Mouse (Mus musculus): Measurements from ENCODE around the gene Syf2. TPM values are rescaled to one million over a fixed set of nuclear protein-coding genes. Genes with fewer than 3 reads are reported as not detected.

The Syf2 gene
- polyA plus RNA-seq, 1 experiment from 2014 or later, result 68.1 TPM

- H3K9ac ChIP-seq (ENCODE audit: low read length), result no peak overlapping the region
- WGBS, result 96% methylated on average over 4 of the region's 4 CpGs
- ATAC-seq (no peak), DNase-seq (ENCODE audit: low spot score) (no peak)
- H3K27me3 ChIP-seq (replicated peaks; ENCODE audit: control insufficient read depth, insufficient read depth, low read length), result no peaks in the 10 kb centered on the region
- no peak overlapping the region for H3K4me2 ChIP-seq (ENCODE audit: low read length)
- H3K4me1 ChIP-seq (ENCODE audit: control insufficient read depth, insufficient read depth, low read length), result peaks cover 22% of the 10 kb centered on the region
- H3K9me3 ChIP-seq (replicated peaks; ENCODE audit: control insufficient read depth, low read length), result no peaks in the 10 kb centered on the region
- H3K36me3 ChIP-seq (ENCODE audit: control insufficient read depth, insufficient read depth, low read length), result peaks cover 20% of the 10 kb centered on the region
- H3K4me3 ChIP-seq (ENCODE audit: low read depth, low read length), result no peak overlapping the region
- H3K27ac ChIP-seq (ENCODE audit: low read depth, low read length), result no peak overlapping the region
Observed at GRCm38 (mm10) chr4:134921703-134922102, 9.0 kb upstream of the Syf2 start.

- ATAC-seq, result peak; percentile 3; the same call in 1 of the 2 replicates
- 60% methylated on average over 10 of the region's 10 CpGs for WGBS
- no peak for DNase-seq (ENCODE audit: low spot score)
Observed at GRCm38 (mm10) chr4:134922111-134922924, 8.4 kb upstream of the Syf2 start.

GRCm38 (mm10) chr4:134922925-134923244, 7.8 kb upstream of the Syf2 start:
- ATAC-seq (peak; percentile 66), DNase-seq (ENCODE audit: low spot score) (peak; percentile 65)
- Histone ChIP-seq H3K9ac (ENCODE audit: low read length) (peak overlapping the region; percentile 73), H3K9me3 (replicated peaks; ENCODE audit: control insufficient read depth, low read length) (no peaks in the 10 kb centered on the region), H3K4me2 (ENCODE audit: low read length) (peak overlapping the region; percentile 97), H3K4me1 (ENCODE audit: control insufficient read depth, insufficient read depth, low read length) (peaks cover 22% of the 10 kb centered on the region), H3K27ac (ENCODE audit: low read depth, low read length) (peak overlapping the region; percentile 82), H3K4me3 (ENCODE audit: low read depth, low read length) (peak overlapping the region; percentile 100), H3K27me3 (replicated peaks; ENCODE audit: control insufficient read depth, insufficient read depth, low read length) (no peaks in the 10 kb centered on the region), H3K36me3 (ENCODE audit: control insufficient read depth, insufficient read depth, low read length) (peaks cover 31% of the 10 kb centered on the region)
- under 1% methylated on average over 13 of the region's 13 CpGs for WGBS

More at GRCm38 (mm10) chr4:134922111-134922924, 8.4 kb upstream of the Syf2 start:
- no peaks in the 10 kb centered on the region for H3K27me3 ChIP-seq (replicated peaks; ENCODE audit: control insufficient read depth, insufficient read depth, low read length)
- H3K4me1 ChIP-seq (ENCODE audit: control insufficient read depth, insufficient read depth, low read length), result peaks cover 22% of the 10 kb centered on the region
- peak overlapping the region; percentile 73 for H3K9ac ChIP-seq (ENCODE audit: low read length)
- peaks cover 25% of the 10 kb centered on the region for H3K36me3 ChIP-seq (ENCODE audit: control insufficient read depth, insufficient read depth, low read length)
- no peaks in the 10 kb centered on the region for H3K9me3 ChIP-seq (replicated peaks; ENCODE audit: control insufficient read depth, low read length)
- peak overlapping the region; percentile 82 for H3K27ac ChIP-seq (ENCODE audit: low read depth, low read length)
- H3K4me2 ChIP-seq (ENCODE audit: low read length), result peak overlapping the region; percentile 97
- peak overlapping the region; percentile 100 for H3K4me3 ChIP-seq (ENCODE audit: low read depth, low read length)

- ATAC-seq (peak; percentile 98), DNase-seq (ENCODE audit: low spot score) (peak; percentile 100)
- H3K36me3 ChIP-seq (ENCODE audit: control insufficient read depth, insufficient read depth, low read length), result peaks cover 36% of the 10 kb centered on the region
- H3K4me2 ChIP-seq (ENCODE audit: low read length), result peak within 1 kb of the TSS; percentile 97
- H3K9me3 ChIP-seq (replicated peaks; ENCODE audit: control insufficient read depth, low read length), result no peaks in the 10 kb centered on the region
- no peaks in the 10 kb centered on the region for H3K27me3 ChIP-seq (replicated peaks; ENCODE audit: control insufficient read depth, insufficient read depth, low read length)
- H3K9ac ChIP-seq (ENCODE audit: low read length), result peak within 1 kb of the TSS; percentile 96
- peaks cover 22% of the 10 kb centered on the region for H3K4me1 ChIP-seq (ENCODE audit: control insufficient read depth, insufficient read depth, low read length)
- peak within 1 kb of the TSS; percentile 89 for H3K27ac ChIP-seq (ENCODE audit: low read depth, low read length)
- under 1% methylated on average over 64 of the region's 64 CpGs for WGBS
- peak within 1 kb of the TSS; percentile 100 for H3K4me3 ChIP-seq (ENCODE audit: low read depth, low read length)
Observed at GRCm38 (mm10) chr4:134923258-134924018, 7.3 kb upstream of the Syf2 start, which contains the start of gene Rsrp1. TSS of gene Rsrp1 (plus strand) at chr4:134923592.

- no peaks in the 10 kb centered on the region for H3K27me3 ChIP-seq (replicated peaks; ENCODE audit: control insufficient read depth, insufficient read depth, low read length)
- ATAC-seq, result no peak; the same call in 1 of the 2 replicates
- H3K9me3 ChIP-seq (replicated peaks; ENCODE audit: control insufficient read depth, low read length), result no peaks in the 10 kb centered on the region
- under 1% methylated on average over 74 of the region's 75 CpGs for WGBS
- H3K9ac ChIP-seq (ENCODE audit: low read length), result peak overlapping the region; percentile 96
- peak overlapping the region; percentile 97 for H3K4me2 ChIP-seq (ENCODE audit: low read length)
- peak; percentile 39 for DNase-seq (ENCODE audit: low spot score)
- peaks cover 42% of the 10 kb centered on the region for H3K36me3 ChIP-seq (ENCODE audit: control insufficient read depth, insufficient read depth, low read length)
- peaks cover 22% of the 10 kb centered on the region for H3K4me1 ChIP-seq (ENCODE audit: control insufficient read depth, insufficient read depth, low read length)
- peak overlapping the region; percentile 100 for H3K4me3 ChIP-seq (ENCODE audit: low read depth, low read length)
- H3K27ac ChIP-seq (ENCODE audit: low read depth, low read length), result peak overlapping the region; percentile 89
Observed at GRCm38 (mm10) chr4:134924019-134924741, 6.5 kb upstream of the Syf2 start.

- Histone ChIP-seq H3K36me3 (ENCODE audit: control insufficient read depth, insufficient read depth, low read length) (peaks cover 47% of the 10 kb centered on the region), H3K27ac (ENCODE audit: low read depth, low read length) (no peak overlapping the region), H3K4me3 (ENCODE audit: low read depth, low read length) (peak overlapping the region; percentile 100), H3K4me2 (ENCODE audit: low read length) (peak overlapping the region; percentile 97), H3K9me3 (replicated peaks; ENCODE audit: control insufficient read depth, low read length) (no peaks in the 10 kb centered on the region), H3K27me3 (replicated peaks; ENCODE audit: control insufficient read depth, insufficient read depth, low read length) (no peaks in the 10 kb centered on the region), H3K4me1 (ENCODE audit: control insufficient read depth, insufficient read depth, low read length) (peaks cover 22% of the 10 kb centered on the region), H3K9ac (ENCODE audit: low read length) (peak overlapping the region; percentile 18; the same call in 1 of the 2 replicates)
- 72% methylated on average over 8 of the region's 8 CpGs for WGBS
- DNase-seq (ENCODE audit: low spot score), result no peak
- ATAC-seq, result no peak
Observed at GRCm38 (mm10) chr4:134925206-134925605, 5.5 kb upstream of the Syf2 start.

- 68% methylated on average over 5 of the region's 5 CpGs for WGBS
- Histone ChIP-seq H3K36me3 (ENCODE audit: control insufficient read depth, insufficient read depth, low read length) (peaks cover 49% of the 10 kb centered on the region), H3K9ac (ENCODE audit: low read length) (no peak overlapping the region), H3K4me1 (ENCODE audit: control insufficient read depth, insufficient read depth, low read length) (peaks cover 23% of the 10 kb centered on the region), H3K9me3 (replicated peaks; ENCODE audit: control insufficient read depth, low read length) (no peaks in the 10 kb centered on the region), H3K27ac (ENCODE audit: low read depth, low read length) (no peak overlapping the region), H3K27me3 (replicated peaks; ENCODE audit: control insufficient read depth, insufficient read depth, low read length) (no peaks in the 10 kb centered on the region), H3K4me2 (ENCODE audit: low read length) (no peak overlapping the region), H3K4me3 (ENCODE audit: low read depth, low read length) (no peak overlapping the region)
- DNase-seq (ENCODE audit: low spot score) (no peak), ATAC-seq (no peak)
Observed at GRCm38 (mm10) chr4:134927815-134928463, 2.8 kb upstream of the Syf2 start.

GRCm38 (mm10) chr4:134928464-134928836, 2.2 kb upstream of the Syf2 start:
- Histone ChIP-seq H3K9ac (ENCODE audit: low read length) (no peak overlapping the region), H3K36me3 (ENCODE audit: control insufficient read depth, insufficient read depth, low read length) (peaks cover 54% of the 10 kb centered on the region), H3K4me1 (ENCODE audit: control insufficient read depth, insufficient read depth, low read length) (peaks cover 23% of the 10 kb centered on the region), H3K9me3 (replicated peaks; ENCODE audit: control insufficient read depth, low read length) (no peaks in the 10 kb centered on the region), H3K4me3 (ENCODE audit: low read depth, low read length) (no peak overlapping the region), H3K27ac (ENCODE audit: low read depth, low read length) (no peak overlapping the region), H3K4me2 (ENCODE audit: low read length) (no peak overlapping the region), H3K27me3 (replicated peaks; ENCODE audit: control insufficient read depth, insufficient read depth, low read length) (no peaks in the 10 kb centered on the region)
- 74% methylated on average over 1 of the region's 1 CpGs for WGBS
- ATAC-seq, result no peak
- DNase-seq (ENCODE audit: low spot score), result no peak
